Mouse (Mus musculus): Measurements from ENCODE around the gene Bbs4. TPM values are rescaled to one million over a fixed set of nuclear protein-coding genes. Genes with fewer than 3 reads are reported as not detected.

Bbs4 gene
- polyA plus RNA-seq (2015; fragmentation: Nextera tagmentation; extraction: Ambion mirVana): 18.8 and 22.0 TPM in 2 replicates

GRCm38 (mm10) chr9:59353253-59353639 lies at the start of gene Bbs4:
Gene Bbs4 (minus strand): TSS chr9:59353508.

GRCm38 (mm10) chr9:59290957-59291687 lies 62.2 kb downstream of the Bbs4 start, which contains the start of gene Adpgk:
Gene Adpgk (plus strand): TSS chr9:59291558.

Other genes with a start within 250 kb of the Bbs4 start
- 19.3 and 23.1 TPM in 2 replicates for gene Adpgk, start 62.0 kb downstream of the Bbs4 start, polyA plus RNA-seq (2015; fragmentation: Nextera tagmentation; extraction: Ambion mirVana)
- 9.0 and 12.4 TPM in 2 replicates for gene Arih1, start 133.1 kb upstream of the Bbs4 start, polyA plus RNA-seq (2015; fragmentation: Nextera tagmentation; extraction: Ambion mirVana)
- 93.0 and 107 TPM in 2 replicates for gene Hexa, start 186.0 kb upstream of the Bbs4 start, polyA plus RNA-seq (2015; fragmentation: Nextera tagmentation; extraction: Ambion mirVana)
- 2.8 and 4.2 TPM in 2 replicates for gene Tmem202, start 186.3 kb upstream of the Bbs4 start, polyA plus RNA-seq (2015; fragmentation: Nextera tagmentation; extraction: Ambion mirVana)
- gene Celf6, start 224.4 kb upstream of the Bbs4 start, polyA plus RNA-seq (2015; fragmentation: Nextera tagmentation; extraction: Ambion mirVana): 9.9 and 27.3 TPM in 2 replicates

Data from adrenal gland, postnatal 0 days (tissue).